Mouse (Mus musculus) MEL (cell line): ENCODE data around the gene Pigh.

Experiments
- CTCF ChIP-seq, 3 experiments: IDR thresholded peaks in 2 of 3; conservative IDR thresholded peaks in 1 of 3; 2 replicates each; pipeline ENCODE4 v1.5.1; 2011 to 2012; ENCODE audit warnings: low read length in 3 of 3, low read depth in 2 of 3, mild to moderate bottlenecking in 2 of 3, improper control_type of control experiment in 1 of 3, inconsistent platforms in 1 of 3, mixed read lengths in 1 of 3, moderate library complexity in 1 of 3; ENCODE audit not compliant: control insufficient read depth in 1 of 3, insufficient read depth in 1 of 3, poor library complexity in 1 of 3, severe bottlenecking in 1 of 3
- EP300 ChIP-seq, 2 experiments: IDR thresholded peaks; 2 replicates each; pipeline ENCODE4 v1.6.1; 2011; ENCODE audit warnings: improper control_type of control experiment in 2 of 2, low read length in 2 of 2, low read depth in 1 of 2, mild to moderate bottlenecking in 1 of 2
- GATA1 ChIP-seq: IDR thresholded peaks from 2 replicates; pipeline ENCODE4 v1.6.1; 2011; ENCODE audit warnings: low read depth, low read length, improper control_type of control experiment
- HCFC1 ChIP-seq: IDR thresholded peaks from 2 replicates; pipeline ENCODE4 v1.6.1; 2012; ENCODE audit warnings: low read depth, mild to moderate bottlenecking, inconsistent platforms, low read length, improper control_type of control experiment, moderate library complexity
- JUND ChIP-seq: IDR thresholded peaks from 2 replicates; pipeline ENCODE4 v1.6.1; 2011; ENCODE audit warnings: low read depth, mild to moderate bottlenecking, improper control_type of control experiment, low read length
- MAX ChIP-seq: IDR thresholded peaks from 2 replicates; pipeline ENCODE4 v1.6.1; 2011; ENCODE audit warnings: low read length, improper control_type of control experiment
- POLR2A ChIP-seq, 2 experiments: IDR thresholded peaks; 2 replicates each; pipeline ENCODE4 v1.6.1; 2011 to 2012; ENCODE audit warnings: low read length in 2 of 2, mild to moderate bottlenecking in 2 of 2, control low read depth in 1 of 2, improper control_type of control experiment in 1 of 2, low read depth in 1 of 2, moderate library complexity in 1 of 2; ENCODE audit not compliant: control insufficient read depth in 1 of 2, insufficient read depth in 1 of 2, poor library complexity in 1 of 2
- USF1 ChIP-seq: IDR thresholded peaks from 2 replicates; pipeline ENCODE4 v1.6.1; 2014; ENCODE audit warnings: low read depth, mild to moderate bottlenecking, inconsistent platforms, low read length, improper control_type of control experiment, moderate library complexity
- USF2 ChIP-seq, 2 experiments: IDR thresholded peaks; 2 replicates each; pipeline ENCODE4 v1.6.1; 2011 to 2012; ENCODE audit warnings: improper control_type of control experiment in 2 of 2, low read length in 2 of 2, borderline replicate concordance in 1 of 2, inconsistent platforms in 1 of 2, low read depth in 1 of 2, mild to moderate bottlenecking in 1 of 2; ENCODE audit not compliant: insufficient read depth in 1 of 2
- ZKSCAN1 ChIP-seq: IDR thresholded peaks from 2 replicates; pipeline ENCODE4 v1.6.1; 2012; ENCODE audit warnings: low read depth, mild to moderate bottlenecking, inconsistent platforms, low read length, improper control_type of control experiment, moderate library complexity

GRCm38 (mm10) chr12:79136949-79137348 lies 47.5 kb upstream of the Pigh start:
- no peak for TF ChIP-seq CTCF (IDR thresholded peaks at IDR 0.05 in 2 of 3, conservative IDR thresholded peaks at IDR 0.05 in 1 of 3; ENCODE audit: control insufficient read depth in 1 of 3, insufficient read depth in 1 of 3, low read depth in 2 of 3, low read length in 3 of 3, poor library complexity in 1 of 3, severe bottlenecking in 1 of 3)
- TF ChIP-seq JUND: no peak
- TF ChIP-seq POLR2A (IDR thresholded peaks at IDR 0.05; ENCODE audit: control insufficient read depth in 1 of 2, insufficient read depth in 1 of 2, low read depth in 1 of 2, low read length in 2 of 2, poor library complexity in 1 of 2): no peak
- no peak for TF ChIP-seq EP300 (IDR thresholded peaks at IDR 0.05; ENCODE audit: low read depth in 1 of 2, low read length in 2 of 2)
- TF ChIP-seq MAX: no peak
- no peak for TF ChIP-seq GATA1
- TF ChIP-seq USF2 (IDR thresholded peaks at IDR 0.05; ENCODE audit: borderline replicate concordance in 1 of 2, insufficient read depth in 1 of 2, low read depth in 1 of 2, low read length in 2 of 2): no peak
- no peak for TF ChIP-seq HCFC1
- TF ChIP-seq ZKSCAN1: no peak
- no peak for TF ChIP-seq USF1
